Mouse (Mus musculus) retina, postnatal 1 day (tissue): ENCODE measurements around the gene Cdsn.

Source experiments
- DNase-seq: peaks from one replicate; pipeline ENCODE4 v3.0.0-alpha.2; 2012

Cdsn gene

DNA sequence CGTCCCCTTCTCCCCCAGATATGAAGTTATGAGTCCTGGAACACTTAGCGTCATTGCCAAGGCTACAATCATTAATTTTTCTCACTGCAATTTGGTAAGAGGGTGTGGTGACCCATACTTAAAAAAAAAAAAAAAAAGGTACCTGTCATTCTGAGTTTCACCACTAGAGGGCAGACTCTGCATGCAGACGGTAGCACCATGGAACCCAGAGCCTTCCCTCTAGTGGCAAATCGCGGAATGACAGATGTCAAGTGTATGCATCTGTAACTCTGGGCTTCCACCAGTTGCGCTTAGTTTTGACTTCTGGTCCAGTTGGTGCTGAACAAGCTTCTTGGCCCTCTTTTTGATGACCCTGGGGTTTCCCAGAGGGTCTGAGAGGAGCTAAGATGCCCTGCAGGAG is 26.3 kb downstream of the Cdsn start:
- DNase-seq = peak; percentile 92

DNA sequence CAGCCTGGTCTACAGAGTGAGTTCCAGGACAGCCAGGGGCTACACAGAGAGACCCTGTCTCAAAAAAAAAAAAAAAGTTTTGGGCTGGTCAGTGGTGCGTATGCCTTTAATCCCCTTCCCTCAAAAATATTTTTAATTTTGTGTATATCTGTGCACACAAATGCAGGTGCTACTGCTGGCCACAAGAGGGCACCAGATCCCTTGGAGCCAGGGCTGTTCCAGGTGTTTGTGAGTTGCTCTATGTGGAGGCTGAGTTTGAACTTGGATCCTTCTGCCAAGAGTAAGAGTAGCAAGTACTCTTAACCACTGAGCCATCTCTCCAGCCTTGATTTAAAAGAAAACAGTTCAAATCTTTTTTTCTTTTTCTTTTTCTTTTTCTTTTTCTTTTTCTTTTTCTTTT is 31.0 kb downstream of the Cdsn start:
- DNase-seq = peak; percentile 19

DNA sequence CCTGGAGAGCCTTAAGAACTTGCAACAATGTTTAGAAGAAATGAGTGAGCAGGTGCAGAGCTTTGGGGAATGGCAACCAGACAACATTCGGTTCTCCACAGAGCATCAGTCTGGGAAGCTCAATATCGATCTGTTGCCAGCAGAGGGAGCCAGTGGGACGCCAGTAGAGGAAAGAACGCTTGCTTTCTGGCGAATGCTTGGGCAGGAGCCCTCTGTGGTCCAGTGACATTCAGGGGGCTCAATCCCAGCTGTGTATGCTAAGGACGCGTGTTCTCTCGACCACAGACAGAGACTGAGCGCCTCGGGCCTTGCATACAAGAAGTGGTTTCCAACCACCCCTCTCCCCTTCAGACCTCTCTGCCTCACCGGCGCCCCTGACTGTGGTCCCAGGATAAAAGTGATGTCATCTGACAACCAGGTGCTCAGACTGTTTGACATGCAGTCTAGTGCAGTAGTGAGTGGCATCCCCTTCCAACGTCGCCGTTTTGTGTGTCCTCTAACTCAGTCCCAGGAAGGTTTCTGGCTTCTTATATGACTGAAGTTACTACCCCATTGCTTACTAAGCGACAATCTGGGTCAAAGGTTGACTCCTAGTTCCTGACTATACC is 32.5 kb downstream of the Cdsn start:
- DNase-seq = peak; percentile 88

DNA sequence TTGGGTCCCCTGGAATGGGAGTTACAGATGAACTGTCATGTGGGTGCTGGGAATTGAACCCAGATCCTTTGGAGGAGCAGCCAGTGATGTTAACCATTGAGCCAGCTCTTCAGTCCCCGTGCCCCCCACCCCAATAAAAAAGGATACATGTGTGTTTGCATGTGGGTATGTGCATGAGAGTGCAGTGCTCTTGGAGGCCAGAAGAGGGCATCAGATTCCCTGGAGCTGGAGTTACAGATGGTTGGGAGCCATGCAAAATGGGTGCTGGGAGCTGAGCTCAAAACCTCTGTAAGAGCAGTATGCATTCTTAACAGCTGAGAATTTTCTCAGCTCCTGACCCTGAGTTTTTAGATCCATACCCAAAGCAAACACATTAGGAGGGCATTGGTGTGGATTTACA is 35.4 kb downstream of the Cdsn start:
- DNase-seq = no peak

DNA sequence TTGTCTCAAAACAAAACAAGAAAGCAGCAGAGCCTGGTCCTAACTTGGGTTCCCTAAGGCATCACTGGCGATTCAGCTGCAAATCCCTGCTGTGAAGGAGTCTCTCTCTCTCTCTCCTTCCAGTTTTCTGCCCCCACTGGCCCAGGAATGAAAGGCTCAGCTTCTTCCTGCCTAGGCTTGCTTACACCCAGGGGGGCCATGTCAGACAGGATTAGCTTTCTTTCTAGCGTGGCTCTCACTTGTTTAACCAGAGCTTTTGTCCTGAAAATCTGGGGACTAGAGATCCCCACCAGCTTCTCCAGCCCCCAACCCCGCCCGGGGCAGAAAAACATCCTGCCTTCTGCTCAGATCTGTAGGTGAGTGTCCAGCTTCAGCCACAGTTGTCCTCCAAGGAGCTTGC is 36.5 kb downstream of the Cdsn start:
- peak; percentile 35 for DNase-seq

DNA sequence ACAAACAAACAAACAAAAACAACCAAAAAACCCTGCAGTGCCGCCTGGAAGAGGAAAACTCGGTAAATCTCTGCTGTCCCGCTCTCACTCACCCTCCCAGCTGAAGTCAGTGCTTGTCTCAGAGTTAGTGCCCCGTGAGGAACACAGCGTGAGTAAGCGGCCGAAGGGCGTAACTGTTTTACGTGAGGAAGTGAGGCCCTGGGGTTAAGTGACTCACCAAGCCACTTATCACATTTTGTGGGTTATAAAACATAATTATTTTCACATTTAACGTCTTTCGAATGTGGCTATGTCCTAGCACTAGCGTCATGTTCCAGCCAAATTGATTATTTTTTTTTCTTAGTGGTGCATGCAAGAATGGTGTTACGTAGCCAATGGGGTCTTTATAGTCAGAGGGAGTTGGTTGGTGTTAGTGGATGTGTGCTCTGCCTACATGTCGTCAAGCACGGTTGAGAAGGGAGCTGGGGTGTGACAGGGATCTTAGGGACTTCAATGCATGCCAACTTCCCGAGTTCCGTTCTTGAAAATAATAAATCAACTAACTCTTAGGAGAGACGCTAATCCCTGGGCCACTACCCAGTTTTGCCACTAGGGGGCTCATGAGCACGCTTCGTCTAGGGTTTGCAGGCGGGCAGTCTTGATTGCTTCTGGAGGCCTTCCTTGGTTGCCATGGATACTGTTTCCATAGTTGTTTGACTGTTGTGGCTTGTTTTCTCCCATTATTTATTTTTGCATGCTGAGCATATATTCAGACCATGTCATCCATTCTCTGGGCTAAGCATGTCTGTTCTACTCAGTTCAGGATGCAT is 38.7 kb downstream of the Cdsn start:
- DNase-seq = peak; percentile 90

DNA sequence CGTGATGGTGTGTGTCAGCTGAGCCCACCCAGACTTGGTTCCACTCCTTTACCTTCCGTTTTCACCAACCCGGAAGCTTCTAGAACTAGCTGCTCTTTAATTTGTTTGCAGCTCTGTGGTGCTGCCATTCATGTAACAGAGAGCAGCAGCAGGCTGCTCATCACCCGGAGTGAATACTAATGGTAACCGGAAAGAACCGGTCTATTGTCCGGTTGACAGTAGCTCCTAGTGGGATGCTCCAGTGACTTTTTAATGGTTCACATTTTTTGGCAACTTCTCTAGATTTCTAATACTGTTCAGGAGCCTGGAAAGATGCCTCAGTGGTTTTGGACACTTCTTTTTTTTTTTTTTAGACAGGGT is 39.3 kb downstream of the Cdsn start:
- DNase-seq = no peak

DNA sequence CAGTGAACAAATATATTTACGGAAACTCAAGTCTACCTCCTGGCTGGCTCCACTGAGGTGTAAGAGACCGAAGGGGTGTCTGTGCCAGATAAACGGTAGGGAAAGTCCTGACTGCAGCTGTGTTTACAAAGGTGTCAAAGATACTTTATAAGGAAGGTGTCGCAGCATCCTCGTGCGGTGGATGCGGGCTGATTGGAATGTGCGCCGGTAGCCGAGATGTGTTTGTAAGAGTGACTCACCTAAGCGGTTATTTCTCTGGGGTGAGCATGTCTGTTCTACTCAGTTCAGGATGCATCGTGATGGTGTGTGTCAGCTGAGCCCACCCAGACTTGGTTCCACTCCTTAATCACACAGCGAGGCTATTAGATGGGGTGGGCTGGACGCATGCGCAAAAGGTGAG is 39.8 kb downstream of the Cdsn start:
- DNase-seq = no peak

DNA sequence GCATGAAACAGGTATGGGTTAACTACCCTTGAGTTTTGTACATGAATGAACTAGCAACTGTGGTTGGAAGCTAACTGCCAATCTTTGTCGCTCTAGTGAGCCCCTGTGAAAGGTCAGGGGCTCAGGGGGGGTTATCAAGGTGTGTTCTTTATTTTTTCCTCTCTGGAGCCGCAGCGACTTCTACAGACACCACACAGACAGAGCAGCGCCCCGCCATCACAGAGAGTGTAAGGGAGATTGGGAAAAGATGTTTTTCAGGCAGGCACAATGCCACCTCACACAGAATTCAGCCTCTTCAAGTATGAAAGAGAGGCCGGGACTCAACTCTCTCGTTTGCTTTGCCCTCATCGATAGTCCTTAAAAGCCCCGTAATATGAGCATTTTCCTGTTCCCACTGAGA is 40.2 kb downstream of the Cdsn start:
- no peak for DNase-seq

DNA sequence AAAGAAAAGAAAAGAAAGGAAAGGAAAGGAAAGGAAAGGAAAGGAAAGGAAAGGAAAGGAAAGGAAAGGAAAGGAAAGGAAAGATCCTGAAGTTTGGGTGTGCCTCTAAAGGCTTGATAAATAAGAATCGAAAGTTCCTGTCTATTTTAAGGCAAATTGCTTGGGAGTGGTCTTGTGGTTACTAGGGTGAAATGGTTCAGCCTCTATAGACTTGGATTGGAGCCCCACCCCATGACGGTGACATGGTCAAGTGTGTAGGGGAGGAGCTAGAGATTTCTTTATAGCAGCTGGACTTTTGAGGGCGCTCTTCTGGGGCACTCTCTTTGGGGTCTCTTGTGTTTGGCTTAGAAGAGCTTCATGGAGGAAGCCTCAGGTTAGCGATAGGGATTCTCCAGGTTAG is 41.9 kb downstream of the Cdsn start:
- peak; percentile 9 for DNase-seq

DNA sequence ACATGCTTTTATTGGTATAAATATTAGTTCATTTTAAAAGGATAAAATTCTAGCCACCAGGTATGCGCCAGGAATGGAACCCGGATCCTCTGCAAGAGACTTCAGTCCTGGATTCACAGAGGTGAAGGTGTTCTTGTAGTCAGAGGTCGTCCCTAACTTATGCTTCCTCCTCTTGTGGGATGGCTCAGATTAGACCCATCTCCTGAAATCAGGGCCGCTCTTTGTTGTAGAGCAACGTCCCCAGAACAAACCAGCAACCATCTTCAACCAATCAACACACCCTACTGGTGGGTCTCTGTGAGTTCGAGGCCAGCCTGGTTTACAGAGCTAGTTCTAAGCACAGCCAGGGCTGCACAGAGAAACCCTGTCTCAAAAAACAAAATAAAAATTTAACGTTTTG is 42.5 kb downstream of the Cdsn start:
- no peak for DNase-seq

DNA sequence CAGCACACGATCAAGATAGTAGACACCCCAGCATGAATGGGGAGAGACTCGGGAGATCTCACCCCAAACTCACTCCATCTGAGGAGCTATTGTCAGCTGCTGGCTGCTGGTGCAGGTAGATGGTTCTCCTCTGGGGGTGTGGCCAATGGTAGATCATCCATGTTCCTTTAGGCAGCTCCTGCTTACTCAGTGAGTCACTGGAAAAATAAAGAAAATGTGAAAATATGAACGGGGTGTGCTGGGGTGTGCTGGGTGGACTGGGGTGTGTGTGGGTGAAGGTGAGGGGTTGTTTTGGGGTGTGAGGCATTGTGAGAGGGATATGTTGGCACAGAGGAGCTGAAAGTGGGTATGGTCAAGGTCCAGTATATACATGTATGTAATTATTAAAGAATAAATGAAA is 45.5 kb downstream of the Cdsn start:
- no peak for DNase-seq

DNA sequence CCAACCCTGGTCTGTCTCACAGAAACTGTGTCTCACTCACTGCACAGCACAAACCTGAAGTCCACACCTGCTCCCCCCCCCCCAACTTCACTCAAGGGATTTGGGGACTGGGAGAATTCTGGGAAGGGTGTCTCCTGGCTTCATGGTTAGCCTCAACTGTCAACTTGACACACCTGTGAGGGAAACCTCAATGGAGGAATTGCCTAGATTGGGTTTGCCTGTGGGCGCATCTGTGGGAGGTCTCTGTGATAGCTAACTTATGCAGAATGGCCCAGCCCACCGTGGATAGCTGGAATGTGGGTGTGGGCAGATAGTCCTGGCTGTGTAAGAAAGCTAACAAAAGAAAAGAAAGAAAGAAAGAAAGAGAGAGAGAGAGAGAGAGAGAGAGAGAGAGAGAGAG is 49.3 kb downstream of the Cdsn start, which contains the start of gene Sfta2:
Gene Sfta2 (plus strand): TSS at position 301 of the 400 bp plus-strand sequence.
- DNase-seq = no peak

DNA sequence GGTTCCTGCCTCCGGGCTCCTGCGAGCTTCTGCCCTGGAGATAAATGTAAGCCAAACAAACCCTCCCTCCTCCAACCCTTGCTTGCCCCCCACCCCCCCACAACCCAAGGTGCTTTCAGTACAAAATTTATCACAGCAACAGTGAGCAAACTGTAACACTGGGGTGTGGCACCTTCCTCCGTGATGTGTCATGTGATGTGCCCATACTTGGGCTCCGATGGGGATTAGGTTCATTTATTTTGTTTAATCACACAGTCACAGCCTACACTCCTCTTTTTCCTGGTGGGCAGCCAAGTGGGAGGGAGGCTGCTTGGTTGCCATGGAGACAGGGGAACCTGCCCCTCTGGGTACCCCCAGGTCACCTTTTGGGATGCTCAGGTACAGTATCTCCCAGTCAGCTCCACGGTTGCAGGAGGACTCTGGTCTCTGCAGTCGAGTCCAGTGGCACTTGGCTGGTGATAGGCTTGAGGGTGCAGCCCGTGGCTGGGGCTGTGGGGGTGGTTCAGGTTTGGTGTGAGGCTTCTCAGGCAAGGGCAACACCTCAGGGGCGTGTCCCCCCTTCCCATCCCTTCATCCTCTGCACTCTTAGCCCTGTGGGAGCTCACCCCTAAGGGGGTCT is 49.9 kb downstream of the Cdsn start:
- no peak for DNase-seq
